Mouse (Mus musculus) CD4-positive, CD25-positive, alpha-beta regulatory T cell, adult 2 months (primary cell): ENCODE results near the gene Dapk2.

Experiments
- DNase-seq: peaks from one replicate; pipeline ENCODE4 v3.0.0-alpha.2; 2012; ENCODE audit warnings: low read depth, low spot score

The Dapk2 gene

GRCm38 (mm10) chr9:66228456-66229151, 70.6 kb downstream of the Dapk2 start:
- no peak for DNase-seq

DNA sequence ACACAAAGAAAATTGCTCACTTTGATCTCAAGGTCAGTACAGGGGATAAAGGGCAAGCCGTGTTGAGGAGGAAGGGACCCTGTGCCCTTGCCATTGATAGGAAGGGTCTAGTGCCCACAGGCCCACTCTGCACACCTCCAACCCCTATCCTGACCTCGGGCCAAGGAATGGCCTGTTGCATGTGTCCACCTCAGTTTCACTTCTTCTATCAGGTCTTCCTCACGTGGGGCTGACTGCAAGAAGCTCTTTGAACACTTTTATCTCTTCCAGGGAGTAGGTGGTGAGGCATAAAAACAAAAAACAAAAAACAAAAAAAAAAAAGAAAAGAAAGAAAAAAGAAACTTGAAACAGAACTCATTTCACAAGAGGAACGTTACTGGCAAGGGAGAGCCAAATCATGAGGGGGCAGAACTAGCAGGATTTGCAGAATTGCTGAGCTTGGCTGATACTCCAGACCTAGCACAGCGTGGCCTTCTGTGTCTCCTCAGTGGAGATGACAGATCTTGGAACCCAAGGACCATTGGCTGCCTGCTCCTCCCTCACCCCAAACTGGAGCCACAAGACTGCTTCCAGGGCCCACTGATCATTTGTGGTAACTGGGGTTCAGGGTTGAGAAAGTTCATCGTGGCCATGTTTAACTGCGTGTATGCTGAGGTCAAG, 73.9 kb downstream of the Dapk2 start:
- no peak for DNase-seq

GRCm38 (mm10) chr9:66236615-66237014, 78.6 kb downstream of the Dapk2 start:
- no peak for DNase-seq

GRCm38 (mm10) chr9:66237742-66238141, 79.7 kb downstream of the Dapk2 start:
- DNase-seq = no peak

DNA sequence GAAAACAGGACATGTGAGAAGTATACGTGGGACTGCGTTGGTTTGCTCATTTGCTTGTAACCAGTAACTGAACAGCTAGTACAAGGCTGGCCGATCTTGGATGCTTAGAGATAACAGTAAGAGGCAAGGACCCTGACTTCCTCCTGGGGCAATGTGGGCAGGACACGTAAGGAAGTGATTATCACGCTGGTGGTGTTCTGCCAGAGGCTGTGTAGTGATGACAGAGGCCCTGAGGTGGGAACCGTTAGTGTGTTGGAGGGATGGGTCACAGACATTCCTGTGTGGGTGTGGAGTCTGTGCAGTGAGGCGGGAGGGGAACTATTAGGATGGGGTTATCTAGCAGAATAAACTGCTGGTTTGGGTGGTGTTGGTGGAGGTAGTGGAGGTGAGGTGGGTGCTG, 81.2 kb downstream of the Dapk2 start:
- no peak for DNase-seq

DNA sequence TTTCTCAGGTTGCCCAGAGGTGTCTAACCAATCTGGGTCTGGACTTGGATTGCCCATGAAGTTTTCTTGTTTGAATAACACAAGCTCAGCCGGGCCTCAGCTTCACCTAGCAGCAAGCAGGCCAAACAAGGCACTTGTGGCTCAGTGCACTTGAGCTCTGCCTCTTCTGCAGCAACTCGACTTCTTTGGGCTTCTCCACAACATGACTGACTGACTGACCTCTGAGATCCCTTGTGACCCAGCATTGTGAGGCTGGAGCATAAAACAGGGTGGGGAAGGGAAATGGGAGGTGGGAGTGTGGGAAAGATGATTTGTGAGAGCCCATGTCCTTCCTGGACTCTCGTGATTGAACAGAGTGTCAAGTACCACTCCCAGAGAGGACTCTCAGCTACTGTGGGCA, 81.7 kb downstream of the Dapk2 start:
- DNase-seq = no peak

GRCm38 (mm10) chr9:66240493-66240892, 82.5 kb downstream of the Dapk2 start:
- DNase-seq = peak; percentile 4

DNA sequence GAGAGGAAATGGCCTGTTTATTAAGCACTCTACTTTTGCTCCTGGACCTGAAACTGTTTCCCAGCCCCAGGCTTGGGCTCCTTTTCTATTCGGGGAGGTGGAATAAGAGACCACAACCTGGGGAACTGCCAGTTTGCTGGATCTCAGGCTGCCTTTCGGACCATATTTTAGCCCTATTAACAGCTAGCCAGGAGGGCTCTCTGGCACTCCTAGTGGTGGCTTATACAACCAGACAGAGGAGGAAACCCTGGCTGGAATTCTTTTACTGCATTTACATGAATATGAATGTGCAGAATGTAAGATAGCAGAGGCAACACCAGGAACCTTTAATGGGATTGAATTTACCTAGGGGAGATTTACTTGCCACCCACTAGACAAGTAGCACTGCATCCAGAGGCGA, 83.0 kb downstream of the Dapk2 start:
- DNase-seq = peak; percentile 61

- DNase-seq = no peak
Measured at GRCm38 (mm10) chr9:66241722-66242121, 83.7 kb downstream of the Dapk2 start.

DNA sequence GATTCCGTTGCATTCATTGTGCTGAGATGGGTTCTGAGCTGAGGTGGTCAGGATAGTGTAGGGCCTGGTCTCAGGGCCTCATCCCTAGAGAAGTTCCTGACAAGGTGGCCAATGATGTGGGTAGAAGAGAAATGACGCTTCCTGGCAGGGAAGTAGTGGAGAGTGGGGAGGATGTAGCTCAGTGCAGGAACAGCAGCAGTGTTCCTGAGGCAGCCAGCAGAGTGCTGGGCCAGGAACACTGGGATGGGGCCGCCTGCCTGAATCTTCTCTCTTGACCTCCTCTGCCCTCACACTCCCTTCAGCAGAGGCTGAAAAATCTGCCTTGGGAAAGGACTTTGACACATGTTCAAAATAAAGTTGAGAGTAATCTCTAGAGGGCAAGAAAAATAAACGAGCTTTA, 85.2 kb downstream of the Dapk2 start:
- no peak for DNase-seq

- no peak for DNase-seq
Measured at GRCm38 (mm10) chr9:66244079-66244478, 86.1 kb downstream of the Dapk2 start.

GRCm38 (mm10) chr9:66245707-66246106, 87.7 kb downstream of the Dapk2 start:
- DNase-seq = no peak

- DNase-seq = no peak
Measured at GRCm38 (mm10) chr9:66249281-66249680, 91.3 kb downstream of the Dapk2 start.

DNA sequence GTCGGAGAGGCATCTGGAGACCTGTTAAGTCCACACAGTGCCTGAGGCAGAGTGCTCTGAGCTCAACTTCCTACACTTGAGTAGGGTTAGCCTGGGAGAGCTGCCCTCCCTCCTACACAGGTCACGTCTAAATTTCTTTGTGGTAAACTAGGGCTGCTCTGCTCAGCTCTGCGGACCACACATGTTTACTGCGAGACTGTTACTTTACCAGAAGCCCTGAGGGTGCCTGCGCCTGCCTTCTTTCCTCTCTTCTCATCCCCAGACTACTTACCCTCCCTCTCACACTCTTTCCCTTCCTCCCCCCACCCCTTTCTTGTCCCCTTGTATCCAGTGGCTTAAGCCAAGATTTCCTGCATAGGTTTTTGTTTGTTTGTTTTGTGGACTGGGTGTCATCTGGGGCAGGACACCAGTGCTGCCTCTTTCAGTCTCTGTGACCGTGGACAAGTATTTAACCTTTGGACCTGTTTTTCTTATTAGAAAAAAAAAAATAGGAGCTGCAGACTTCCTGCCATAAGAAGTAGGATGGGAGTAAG, 93.2 kb downstream of the Dapk2 start:
- no peak for DNase-seq

- DNase-seq = no peak
Measured at GRCm38 (mm10) chr9:66261741-66262140, 103.7 kb downstream of the Dapk2 start.

DNA sequence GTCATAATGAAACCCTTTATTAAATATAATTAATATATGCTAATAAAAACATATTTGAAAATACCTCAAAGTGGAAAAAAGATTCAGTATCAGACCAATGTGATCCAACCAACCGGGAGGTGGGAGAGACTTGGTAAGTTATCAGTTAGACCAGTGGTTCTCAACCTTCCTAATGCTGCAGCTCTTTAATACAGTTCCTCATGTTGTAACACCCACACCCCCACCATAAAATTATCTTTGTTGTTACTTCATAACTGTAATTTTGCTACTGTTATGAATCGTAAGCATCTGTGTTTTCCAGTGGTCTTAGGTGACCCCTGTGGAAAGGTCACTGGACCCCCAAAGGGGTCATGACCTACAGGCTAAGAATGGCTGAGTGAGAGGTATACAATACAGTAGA, 105.7 kb downstream of the Dapk2 start:
- no peak for DNase-seq

DNA sequence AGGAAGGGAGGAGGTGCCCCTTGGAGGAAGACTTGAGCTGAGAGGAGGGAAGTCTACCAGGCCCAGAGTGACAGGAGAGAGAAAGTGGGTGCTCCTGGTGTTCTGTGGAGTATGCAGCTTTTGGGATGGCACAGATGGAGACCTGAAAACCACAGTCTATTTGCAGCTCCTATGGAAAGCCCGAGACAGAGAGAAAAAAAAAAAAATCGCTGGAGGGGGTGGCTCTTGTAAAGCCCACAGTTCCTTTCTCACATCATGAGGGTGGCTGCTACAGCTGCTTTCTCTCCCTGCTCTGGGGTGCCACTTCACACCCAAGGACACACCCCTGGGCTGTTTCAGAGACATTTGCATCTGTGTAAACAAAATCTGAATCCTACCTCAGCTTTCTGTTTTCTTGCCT, 107.6 kb downstream of the Dapk2 start:
- no peak for DNase-seq

GRCm38 (mm10) chr9:66266237-66267170, 108.5 kb downstream of the Dapk2 start:
- DNase-seq = no peak

- DNase-seq = no peak
Measured at GRCm38 (mm10) chr9:66268804-66269203, 110.8 kb downstream of the Dapk2 start.

DNA sequence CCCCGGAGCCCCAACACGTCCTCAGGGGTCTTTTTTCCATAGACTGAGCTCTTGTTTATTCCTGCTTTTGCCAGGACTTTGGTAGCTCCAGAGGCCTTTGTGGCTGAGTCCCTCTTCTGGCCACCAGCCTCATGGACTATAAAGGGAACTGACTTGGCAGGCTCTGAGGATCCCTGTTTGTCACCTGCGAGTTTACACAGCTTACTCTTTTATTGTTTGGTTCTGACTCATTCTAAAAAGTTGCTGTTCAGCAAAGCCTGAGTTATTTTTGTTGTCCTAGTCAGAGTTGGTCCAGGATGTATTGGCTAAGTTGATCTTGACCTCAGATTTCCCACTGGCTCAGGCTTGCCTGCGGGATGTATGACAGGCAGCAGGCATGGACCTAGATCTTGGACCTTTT, 112.0 kb downstream of the Dapk2 start:
- DNase-seq = no peak

DNA sequence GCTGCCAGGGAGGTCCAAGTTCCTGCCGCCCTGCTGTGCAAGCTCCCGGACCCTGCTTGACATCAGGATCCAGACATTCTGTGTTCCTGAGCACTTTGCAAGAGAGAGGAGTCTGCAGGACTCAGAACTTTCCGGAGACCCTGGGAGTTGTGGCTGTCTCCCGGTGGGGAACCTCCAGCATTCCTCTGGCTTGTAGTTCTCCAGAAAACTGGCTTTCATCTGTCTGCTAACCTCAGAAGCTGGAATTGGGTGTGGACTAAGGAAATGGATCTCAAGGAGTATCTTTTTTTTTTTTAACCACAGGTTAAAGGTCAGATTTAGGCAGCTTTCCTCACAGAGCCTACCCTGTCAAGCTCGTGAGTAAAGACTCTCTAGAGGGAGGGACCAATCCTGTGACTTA, 113.7 kb downstream of the Dapk2 start:
- DNase-seq = no peak

DNA sequence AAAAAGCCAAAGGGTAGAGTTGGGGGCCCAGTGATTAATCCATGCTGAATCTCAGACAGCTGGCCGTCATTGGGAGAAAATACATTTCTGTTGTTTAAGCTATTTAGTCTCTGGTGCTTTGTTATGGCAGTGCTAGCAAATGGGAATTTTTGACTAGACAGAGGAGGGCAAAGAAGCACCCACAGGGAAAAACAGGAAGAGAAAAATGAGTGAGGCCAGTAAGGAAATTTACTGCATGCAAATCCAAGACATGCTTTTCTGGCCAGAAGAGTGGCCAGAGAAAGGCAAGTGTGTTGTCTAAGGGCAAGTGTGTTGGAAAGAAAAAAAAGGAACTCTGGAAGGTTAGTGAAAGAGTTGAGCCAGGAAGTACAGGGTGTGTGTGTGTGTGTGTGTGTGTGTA, 115.6 kb downstream of the Dapk2 start:
- DNase-seq = no peak
